Mouse (Mus musculus) hindbrain, postnatal 0 days (tissue): Measurements from ENCODE around the gene Dyrk1b. TPM values are rescaled to one million over a fixed set of nuclear protein-coding genes. Genes with fewer than 3 reads are reported as not detected.

Experiments used
- ATAC-seq: fragments of 200-750 bp; cut with Nextera tagmentation; 2 replicates; pipeline ENCODE4 v1.8.0; 2017; ENCODE audit warnings: mild to moderate bottlenecking, moderate TSS enrichment, moderate library complexity
- DNase-seq: peaks from one replicate; pipeline ENCODE4 v3.0.0-alpha.2; 2015; ENCODE audit warnings: low spot score
- H3K27ac ChIP-seq: fragments of 300-500 bp; sonication (generic); 2 replicates; pipeline ENCODE4 v1.5.1; 2014; ENCODE audit warnings: mild to moderate bottlenecking
- H3K27me3 ChIP-seq: fragments of 300-500 bp; sonication (generic); 2 replicates; pipeline ENCODE4 v1.6.1; 2014; ENCODE audit warnings: low read length, mixed read lengths; ENCODE audit not compliant: insufficient read depth
- H3K36me3 ChIP-seq: fragments of 300-500 bp; sonication (generic); 2 replicates; pipeline ENCODE4 v1.6.1; 2014; ENCODE audit warnings: low read length, mixed read lengths; ENCODE audit not compliant: insufficient read depth
- H3K4me1 ChIP-seq: fragments of 300-500 bp; sonication (generic); 2 replicates; pipeline ENCODE4 v1.6.1; 2014; ENCODE audit warnings: antibody characterized with exemption, low read length, mixed read lengths; ENCODE audit not compliant: insufficient read depth
- H3K4me2 ChIP-seq: fragments of 300-500 bp; sonication (generic); 2 replicates; pipeline ENCODE4 v1.6.1; 2014; ENCODE audit warnings: low read depth, mild to moderate bottlenecking, low read length, moderate library complexity, mixed read lengths
- H3K4me3 ChIP-seq: fragments of 300-500 bp; sonication (generic); 2 replicates; pipeline ENCODE4 v1.5.1; 2014; ENCODE audit warnings: low read length
- H3K9ac ChIP-seq: fragments of 300-500 bp; sonication (generic); replicated peaks from 2 replicates; pipeline ENCODE4 v1.6.1; 2014; ENCODE audit warnings: mild to moderate bottlenecking, low read length, moderate library complexity, mixed read lengths
- H3K9me3 ChIP-seq: fragments of 300-500 bp; sonication (generic); 2 replicates; pipeline ENCODE4 v1.6.1; 2016; ENCODE audit warnings: low read length, mixed read lengths
- CTCF ChIP-seq: IDR thresholded peaks from 2 replicates; pipeline ENCODE4 v1.5.1; 2016; ENCODE audit warnings: antibody characterized with exemption, control low read depth, low read depth
- WGBS: fragments of 180-500 bp; shearing (Covaris S2); extraction: QIAGEN DNeasy Blood & Tissue Kit; methylation state at CpG from one replicate; pipeline ENCODE4 v1.1.7; 2014; 5-methylcytosine and 5-hydroxymethylcytosine counted together
- polyA plus RNA-seq: library from polyadenylated mRNA; unstranded; fragments of >200 nt; fragmentation: Nextera tagmentation; extraction: Ambion mirVana; gene quantifications from 2 replicates; pipeline ENCODE4 v1.2.1, GENCODE M21; 2015
- total RNA-seq: library from RNA; depleted of rRNA; stranded (reverse); fragments of >200 nt; gene quantifications from 2 replicates; pipeline ENCODE4 v1.2.3, GENCODE M21; 2014

The Dyrk1b gene
- total and polyA plus RNA-seq, 2 experiments from 2014 or later = 7.8 to 36.7 TPM

DNA sequence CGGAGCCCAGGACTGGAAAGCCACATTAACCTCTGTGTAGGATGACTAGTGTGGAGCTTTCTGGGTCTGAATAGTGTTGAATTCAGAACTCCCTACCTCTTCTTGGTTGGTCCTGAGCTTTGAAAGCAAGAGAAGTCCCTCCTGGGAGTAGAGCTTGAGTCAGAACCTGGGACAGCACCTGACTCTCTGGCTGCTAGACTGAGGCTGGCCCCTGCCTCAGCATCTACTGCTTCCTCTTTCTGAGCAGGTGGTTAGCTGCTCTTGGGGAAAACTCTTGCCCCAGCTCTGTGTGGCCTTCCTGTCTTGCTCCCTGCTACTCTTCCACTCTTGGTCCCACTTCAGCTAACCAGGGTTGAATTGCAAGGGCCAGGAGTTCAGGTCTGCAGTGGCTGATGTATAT, 12.6 kb downstream of the Dyrk1b start:
- Histone ChIP-seq H3K27ac (no peak overlapping the region), H3K36me3 (peaks cover 46% of the 10 kb centered on the region), H3K9me3 (no peaks in the 10 kb centered on the region), H3K4me1 (no peaks in the 10 kb centered on the region), H3K9ac (no peak overlapping the region), H3K4me2 (no peak overlapping the region), H3K27me3 (no peaks in the 10 kb centered on the region), H3K4me3 (no peak overlapping the region)
- 100% methylated on average over 1 of the region's 1 CpGs for WGBS
- TF ChIP-seq CTCF = no peak
- DNase-seq (no peak), ATAC-seq (no peak)

DNA sequence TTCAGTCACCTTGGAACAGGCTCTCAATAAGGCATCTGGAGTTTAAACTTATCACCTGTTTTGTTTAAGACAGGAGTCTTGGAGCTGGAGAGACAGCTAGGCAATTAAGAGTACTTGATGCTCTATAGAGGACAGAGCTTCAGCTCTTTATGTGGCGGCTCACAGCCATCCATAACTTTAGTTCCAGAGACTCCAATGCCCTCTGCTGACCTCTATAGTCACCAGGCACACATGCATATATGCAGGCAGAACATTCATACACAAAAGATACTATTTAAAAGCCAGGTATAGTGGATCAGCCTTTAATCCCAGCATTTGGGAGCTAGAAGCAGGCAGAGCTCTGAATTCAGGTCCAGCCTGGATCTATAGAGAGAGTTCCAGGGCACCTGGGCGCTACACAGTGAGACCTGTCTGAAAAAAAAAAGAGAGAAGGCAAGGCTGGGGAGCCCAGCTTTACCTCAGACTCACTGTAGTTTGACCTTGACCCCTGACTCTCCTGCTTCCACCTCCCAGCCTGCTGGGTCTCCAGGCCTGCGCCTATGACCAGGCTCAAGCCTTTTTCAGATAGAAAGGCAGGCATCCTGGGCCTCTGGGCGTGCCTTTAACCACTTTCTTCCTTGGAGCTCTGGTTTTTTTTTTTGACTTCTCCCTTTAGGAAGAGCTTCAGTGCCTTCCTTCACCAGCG, 16.3 kb downstream of the Dyrk1b start:
- no peaks in the 10 kb centered on the region for H3K9me3 ChIP-seq
- WGBS = 84% methylated on average over 5 of the region's 5 CpGs
- TF ChIP-seq CTCF = no peak
- H3K36me3 ChIP-seq = peaks cover 27% of the 10 kb centered on the region; the same call in 1 of the 2 replicates
- DNase-seq (no peak), ATAC-seq (no peak)
- no peaks in the 10 kb centered on the region for H3K27me3 ChIP-seq
- H3K4me1 ChIP-seq = no peaks in the 10 kb centered on the region
- no peak overlapping the region for H3K4me2 ChIP-seq
- no peak overlapping the region for H3K27ac ChIP-seq
- H3K4me3 ChIP-seq = no peak overlapping the region
- H3K9ac ChIP-seq = no peak overlapping the region

DNA sequence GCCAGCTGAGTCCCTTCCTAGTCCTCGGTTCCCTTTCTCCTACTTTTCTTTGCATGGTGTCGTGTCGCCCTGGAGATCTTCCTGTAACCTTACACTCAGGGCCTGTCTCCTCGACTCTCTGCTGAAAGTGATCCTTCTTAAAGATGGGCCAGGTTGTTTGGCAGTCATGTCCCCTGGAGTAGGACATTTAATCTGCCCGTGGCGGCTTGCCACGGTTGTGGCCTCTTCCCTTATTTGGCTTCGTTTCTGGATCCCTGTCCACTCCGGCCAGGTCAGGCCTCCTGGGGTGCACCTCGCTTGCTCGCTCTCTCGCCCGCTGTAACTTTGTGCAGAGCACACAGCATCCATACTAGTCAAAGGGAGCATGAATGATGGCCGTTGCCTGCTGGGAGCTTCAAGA, 17.3 kb downstream of the Dyrk1b start:
- no peak for TF ChIP-seq CTCF
- 60% methylated on average over 14 of the region's 14 CpGs for WGBS
- Histone ChIP-seq H3K4me3 (no peak overlapping the region), H3K4me2 (no peak overlapping the region), H3K27ac (no peak overlapping the region), H3K9me3 (no peaks in the 10 kb centered on the region), H3K4me1 (no peaks in the 10 kb centered on the region), H3K9ac (no peak overlapping the region), H3K27me3 (no peaks in the 10 kb centered on the region), H3K36me3 (0 out of 2 replicates have a peak, but pooled peaks cover 18% of the 10 kb centered on the region)
- ATAC-seq = no peak
- DNase-seq = no peak

DNA sequence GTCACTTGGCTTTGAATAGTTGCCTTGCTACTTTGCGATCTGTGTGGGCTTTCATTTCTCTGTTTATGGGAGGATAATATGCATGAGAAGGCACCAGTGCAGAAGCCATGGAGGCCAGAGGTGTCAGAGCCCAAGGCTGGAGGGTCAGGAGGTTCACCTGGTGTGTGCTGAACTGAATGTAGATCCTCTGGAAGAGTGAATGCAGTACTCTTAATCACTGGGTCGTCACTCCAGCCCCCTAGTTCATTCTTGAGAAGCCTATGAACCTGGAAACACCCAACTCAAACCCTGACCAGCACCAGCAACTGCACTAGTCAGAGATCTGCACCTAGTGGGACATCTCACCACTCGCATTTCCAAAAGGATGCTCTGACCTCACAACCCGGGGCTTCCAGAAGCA, 19.8 kb downstream of the Dyrk1b start:
- ATAC-seq = no peak
- 0 out of 2 replicates have a peak, but pooled peaks cover 6% of the 10 kb centered on the region for H3K36me3 ChIP-seq
- no peak for DNase-seq
- no peak for TF ChIP-seq CTCF
- H3K4me1 ChIP-seq = no peaks in the 10 kb centered on the region
- no peak overlapping the region for H3K27ac ChIP-seq
- H3K4me3 ChIP-seq = no peak overlapping the region
- no peak overlapping the region for H3K9ac ChIP-seq
- no peaks in the 10 kb centered on the region for H3K27me3 ChIP-seq
- no peaks in the 10 kb centered on the region for H3K9me3 ChIP-seq
- no peak overlapping the region for H3K4me2 ChIP-seq
- 80% methylated on average over 4 of the region's 4 CpGs for WGBS

DNA sequence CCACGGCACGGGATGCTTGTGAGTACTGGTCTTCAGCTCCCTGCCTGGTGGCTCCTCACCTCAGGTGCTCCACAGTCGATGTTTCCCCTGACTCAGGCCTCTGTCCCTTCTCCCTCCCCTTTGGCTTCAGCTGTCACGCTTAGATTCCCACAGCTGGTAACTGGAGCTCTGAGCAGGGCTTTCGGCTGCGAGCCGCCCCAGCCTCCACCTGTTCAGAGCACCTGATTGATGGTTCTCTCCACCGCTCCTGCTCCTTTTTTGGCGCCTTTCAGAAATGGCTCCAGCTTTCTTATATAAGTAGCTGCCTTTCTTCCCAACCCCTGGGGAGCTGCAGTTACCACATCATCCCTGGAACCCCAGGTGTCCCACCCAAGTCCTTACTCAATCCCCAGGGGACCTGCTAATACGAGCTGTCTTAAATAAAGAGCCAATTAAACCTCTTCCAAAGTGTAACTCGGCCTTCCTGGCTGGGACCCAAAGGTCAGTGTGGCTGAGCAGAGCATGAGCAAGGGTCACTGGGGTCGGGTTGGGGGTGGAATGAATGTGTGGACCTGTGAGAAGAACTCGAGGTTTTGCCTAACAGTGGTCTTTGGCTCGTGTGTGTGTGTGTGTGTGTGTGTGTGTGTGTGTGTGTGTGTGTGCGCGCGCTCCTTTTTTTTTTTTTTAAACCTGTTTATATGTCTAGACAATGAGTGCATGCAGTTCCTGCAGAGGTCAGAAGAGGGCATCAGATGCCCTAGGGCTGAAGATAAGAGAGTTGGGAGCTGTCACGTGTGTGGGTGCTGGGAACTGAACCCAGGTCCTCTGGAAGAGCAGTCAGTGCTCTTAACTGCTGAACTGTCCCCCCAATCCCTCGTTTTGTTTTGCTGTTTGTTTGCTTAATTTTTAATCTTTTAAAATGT, 24.2 kb downstream of the Dyrk1b start:
- no peak overlapping the region for H3K9ac ChIP-seq
- no peak for TF ChIP-seq CTCF
- H3K27me3 ChIP-seq = no peaks in the 10 kb centered on the region
- WGBS = 61% methylated on average over 19 of the region's 19 CpGs
- ATAC-seq (no peak), DNase-seq (no peak)
- H3K4me3 ChIP-seq = no peak overlapping the region
- no peaks in the 10 kb centered on the region for H3K9me3 ChIP-seq
- no peaks in the 10 kb centered on the region for H3K4me1 ChIP-seq
- no peak overlapping the region for H3K4me2 ChIP-seq
- H3K36me3 ChIP-seq = 0 out of 2 replicates have a peak, but pooled peaks cover 2% of the 10 kb centered on the region
- no peak overlapping the region for H3K27ac ChIP-seq

DNA sequence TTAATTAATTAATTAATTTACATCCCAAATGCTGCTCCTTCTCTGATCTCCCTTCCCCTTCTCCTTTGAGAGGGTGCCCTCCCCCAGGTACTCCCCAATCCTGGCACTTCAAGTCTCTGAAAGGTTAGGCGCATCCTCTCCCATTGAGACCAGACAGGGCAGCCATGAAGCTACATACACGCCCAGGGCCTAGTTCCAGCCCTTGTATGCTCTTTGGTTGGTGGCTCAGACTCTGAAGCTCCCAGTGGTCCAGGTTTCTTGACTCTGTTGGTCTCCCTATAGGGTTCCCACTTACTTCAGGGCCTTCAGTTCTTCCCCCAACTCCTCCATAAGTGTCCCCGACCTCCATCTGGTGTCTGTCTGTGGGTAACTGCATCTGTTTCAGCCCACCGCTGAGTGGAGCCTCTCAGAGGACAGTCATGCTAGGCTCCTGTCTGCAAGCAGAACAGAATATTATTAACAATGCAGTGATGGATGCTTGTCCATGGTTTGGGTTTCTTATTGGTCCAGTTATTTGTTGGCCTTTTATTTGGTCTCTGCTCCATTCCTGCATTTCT, 26.9 kb downstream of the Dyrk1b start:
- Histone ChIP-seq H3K27ac (no peak overlapping the region), H3K4me3 (no peak overlapping the region), H3K4me1 (no peaks in the 10 kb centered on the region), H3K9me3 (no peaks in the 10 kb centered on the region), H3K4me2 (no peak overlapping the region), H3K36me3 (no peaks in the 10 kb centered on the region), H3K9ac (no peak overlapping the region), H3K27me3 (no peaks in the 10 kb centered on the region)
- DNase-seq = no peak
- no peak for TF ChIP-seq CTCF
- 68% methylated on average over 4 of the region's 4 CpGs for WGBS
- no peak for ATAC-seq
